Mouse (Mus musculus): ENCODE data around the gene Thbs2. TPM values are rescaled to one million over a fixed set of nuclear protein-coding genes. Genes with fewer than 3 reads are reported as not detected.
A peak's percentile ranks its signal among the peaks of the same experiment; 100 is the strongest.
"Not testable (repeated sequence)": the region's sequence is repeated elsewhere in the genome, so short reads cannot be mapped to it uniquely, and the experiment has no call there.

Gene Thbs2
- polyA plus RNA-seq, 1 experiment from 2014 or later, result 54.9 TPM

DNA sequence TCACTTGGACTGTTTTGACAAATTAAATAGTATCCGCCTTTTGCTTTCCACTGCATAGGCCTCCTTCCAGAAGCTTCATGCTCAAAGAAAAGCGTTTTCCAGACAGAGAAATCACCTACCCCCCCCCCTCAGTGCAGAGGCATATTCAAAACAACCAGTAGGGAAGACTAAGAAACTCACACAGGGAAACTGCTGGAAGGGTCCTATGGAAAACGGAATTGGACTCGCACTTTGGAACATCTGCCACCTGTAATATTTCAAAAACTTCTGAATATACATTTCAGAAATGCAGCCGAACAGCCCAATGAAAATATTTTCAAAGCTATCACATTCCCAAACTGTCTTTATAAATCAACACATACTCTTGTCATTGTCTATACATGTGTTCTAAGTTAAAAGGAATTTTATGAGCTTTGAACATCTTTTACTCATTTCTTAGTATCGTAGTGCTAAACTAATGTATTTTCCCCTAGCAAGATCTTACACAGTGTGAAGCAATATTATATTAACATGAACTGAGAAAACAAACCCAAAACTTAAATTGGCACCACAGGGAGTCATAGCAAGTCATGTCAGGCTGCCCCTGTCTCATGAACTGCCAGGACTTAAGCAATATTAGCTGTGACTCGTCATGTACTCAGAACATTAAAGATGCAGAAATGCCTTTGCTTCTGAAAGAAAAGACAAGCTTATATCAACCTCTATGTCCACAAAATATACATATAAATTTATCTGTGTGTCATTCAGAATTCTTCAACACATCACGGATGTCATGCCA, 58.3 kb downstream of the Thbs2 start:
- H3K9me3 ChIP-seq (replicated peaks; ENCODE audit: control insufficient read depth, low read length), result no peaks in the 10 kb centered on the region
- no peak overlapping the region for H3K9ac ChIP-seq (ENCODE audit: low read length)
- no peak for ATAC-seq (ENCODE audit: insufficient read depth, low FRiP score)
- H3K36me3 ChIP-seq (ENCODE audit: control insufficient read depth, insufficient read depth, low read length), result no peaks in the 10 kb centered on the region
- 0 out of 2 replicates have a peak, but pooled peaks cover 7% of the 10 kb centered on the region for H3K4me1 ChIP-seq (ENCODE audit: control insufficient read depth, insufficient read depth, low read length)
- H3K4me2 ChIP-seq (ENCODE audit: low read depth, low read length), result no peak overlapping the region
- WGBS, result 68% methylated on average over 8 of the region's 8 CpGs
- H3K27ac ChIP-seq (ENCODE audit: low read length), result no peak overlapping the region
- H3K4me3 ChIP-seq (replicated peaks; ENCODE audit: low read length), result no peak overlapping the region
- H3K27me3 ChIP-seq (ENCODE audit: control insufficient read depth, insufficient read depth, low read length), result no peaks in the 10 kb centered on the region

DNA sequence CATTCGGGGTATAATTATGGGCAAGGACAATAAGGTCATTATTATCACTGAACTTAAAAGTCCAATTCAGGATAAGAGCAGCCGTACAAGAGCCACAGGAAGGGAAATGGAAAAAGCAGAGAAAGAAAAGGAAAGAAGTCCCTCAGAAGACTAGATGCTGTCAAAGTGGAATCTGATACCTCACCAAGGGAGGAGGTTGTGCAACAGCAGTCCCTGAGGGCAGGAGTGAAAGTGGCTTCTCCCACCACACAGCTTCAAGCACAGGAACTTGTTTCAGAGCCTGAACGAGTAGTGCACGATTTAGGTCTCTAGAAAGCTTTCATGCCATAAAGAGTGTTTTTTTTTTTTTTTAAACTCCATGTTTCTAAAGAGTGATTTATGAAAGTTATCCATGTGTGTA, 65.1 kb downstream of the Thbs2 start:
- H3K4me2 ChIP-seq (ENCODE audit: low read depth, low read length), result no peak overlapping the region
- no peaks in the 10 kb centered on the region for H3K9me3 ChIP-seq (replicated peaks; ENCODE audit: control insufficient read depth, low read length)
- H3K36me3 ChIP-seq (ENCODE audit: control insufficient read depth, insufficient read depth, low read length), result no peaks in the 10 kb centered on the region
- H3K27ac ChIP-seq (ENCODE audit: low read length), result no peak overlapping the region
- peaks cover 8% of the 10 kb centered on the region for H3K4me1 ChIP-seq (ENCODE audit: control insufficient read depth, insufficient read depth, low read length)
- H3K9ac ChIP-seq (ENCODE audit: low read length), result no peak overlapping the region
- no peak for ATAC-seq (ENCODE audit: insufficient read depth, low FRiP score)
- no peak overlapping the region for H3K4me3 ChIP-seq (replicated peaks; ENCODE audit: low read length)
- H3K27me3 ChIP-seq (ENCODE audit: control insufficient read depth, insufficient read depth, low read length), result no peaks in the 10 kb centered on the region
- 68% methylated on average over 4 of the region's 4 CpGs for WGBS

DNA sequence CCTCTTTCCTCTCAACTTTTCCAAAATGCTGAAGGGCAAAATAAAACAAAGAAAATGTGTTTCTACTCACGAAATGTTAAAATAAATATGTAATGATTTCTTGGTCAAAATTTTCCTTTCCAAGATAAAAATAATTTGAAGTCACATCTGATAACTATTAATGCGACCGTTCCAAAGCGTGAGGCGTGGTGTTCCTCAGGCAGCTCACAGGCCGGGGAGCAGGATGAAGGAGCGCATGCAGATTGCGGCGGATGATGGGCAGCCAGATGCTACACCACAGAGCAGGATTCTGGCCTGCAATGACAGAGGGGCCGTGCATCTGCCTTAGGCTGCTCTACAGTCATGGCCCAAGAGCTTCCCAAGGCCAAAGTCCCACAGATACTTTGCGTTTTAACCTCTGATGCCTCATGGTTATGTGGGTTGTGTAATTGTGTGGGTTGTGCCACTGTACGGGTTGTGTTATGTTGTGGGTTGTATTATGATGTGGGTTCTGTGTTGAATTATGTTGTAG, 66.2 kb downstream of the Thbs2 start:
- Histone ChIP-seq H3K4me3 (replicated peaks; ENCODE audit: low read length) (no peak overlapping the region), H3K36me3 (ENCODE audit: control insufficient read depth, insufficient read depth, low read length) (no peaks in the 10 kb centered on the region), H3K4me1 (ENCODE audit: control insufficient read depth, insufficient read depth, low read length) (peaks cover 8% of the 10 kb centered on the region), H3K27ac (ENCODE audit: low read length) (peak overlapping the region; percentile 11; the same call in 1 of the 2 replicates), H3K27me3 (ENCODE audit: control insufficient read depth, insufficient read depth, low read length) (no peaks in the 10 kb centered on the region), H3K9me3 (replicated peaks; ENCODE audit: control insufficient read depth, low read length) (no peaks in the 10 kb centered on the region), H3K9ac (ENCODE audit: low read length) (no peak overlapping the region), H3K4me2 (ENCODE audit: low read depth, low read length) (no peak overlapping the region)
- WGBS, result 65% methylated on average over 12 of the region's 12 CpGs
- no peak for ATAC-seq (ENCODE audit: insufficient read depth, low FRiP score)

DNA sequence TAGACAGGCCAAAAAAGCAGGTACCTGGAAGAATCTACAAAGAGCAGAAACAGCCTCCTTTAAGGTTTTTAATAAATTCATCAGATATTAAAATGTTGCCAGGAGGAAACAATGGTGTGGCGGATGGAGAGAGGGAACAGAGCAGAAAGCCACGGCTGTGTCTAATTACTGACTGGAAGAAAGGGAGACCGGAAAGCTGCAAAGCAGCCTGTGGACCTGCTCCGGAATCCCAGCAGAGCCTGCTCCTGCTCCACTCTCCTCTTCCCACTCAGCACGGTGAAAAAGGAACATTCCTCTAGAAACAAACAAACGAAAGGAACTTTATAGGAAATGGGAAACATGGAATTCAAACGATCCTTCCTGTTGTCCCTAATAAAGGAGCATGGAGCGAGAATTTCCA, 69.6 kb downstream of the Thbs2 start:
- Histone ChIP-seq H3K9ac (ENCODE audit: low read length) (peak overlapping the region; percentile 19; the same call in 1 of the 2 replicates), H3K27ac (ENCODE audit: low read length) (peak overlapping the region; percentile 56; the same call in 1 of the 2 replicates), H3K4me2 (ENCODE audit: low read depth, low read length) (peak overlapping the region; percentile 30; the same call in 1 of the 2 replicates), H3K27me3 (ENCODE audit: control insufficient read depth, insufficient read depth, low read length) (no peaks in the 10 kb centered on the region), H3K36me3 (ENCODE audit: control insufficient read depth, insufficient read depth, low read length) (no peaks in the 10 kb centered on the region), H3K9me3 (replicated peaks; ENCODE audit: control insufficient read depth, low read length) (no peaks in the 10 kb centered on the region), H3K4me3 (replicated peaks; ENCODE audit: low read length) (no peak overlapping the region), H3K4me1 (ENCODE audit: control insufficient read depth, insufficient read depth, low read length) (peaks cover 8% of the 10 kb centered on the region)
- WGBS, result 26% methylated on average over 8 of the region's 8 CpGs
- ATAC-seq (ENCODE audit: insufficient read depth, low FRiP score), result no peak

DNA sequence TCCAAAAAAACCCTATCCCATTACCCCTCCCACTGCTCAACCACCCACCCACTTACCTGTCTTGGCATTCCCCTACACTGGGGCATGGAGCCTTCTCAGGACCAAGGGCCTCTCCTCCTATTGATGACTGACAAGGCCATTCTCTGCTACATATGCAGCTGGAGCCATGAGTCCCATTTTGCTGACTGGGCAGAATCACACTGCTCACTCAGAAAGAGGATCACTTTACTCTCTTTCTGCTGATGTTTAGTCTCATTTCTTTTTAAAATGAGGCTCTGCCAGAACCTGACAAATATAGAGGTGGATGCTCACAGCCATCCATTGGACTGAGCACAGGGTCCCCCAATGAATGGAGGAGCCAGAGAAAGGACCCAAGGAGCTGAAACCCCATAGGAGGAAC, 73.0 kb downstream of the Thbs2 start:
- not testable (repeated sequence) for H3K4me1 ChIP-seq (ENCODE audit: control insufficient read depth, insufficient read depth, low read length); H3K4me3 ChIP-seq (replicated peaks; ENCODE audit: low read length); H3K9ac ChIP-seq (ENCODE audit: low read length); ATAC-seq (ENCODE audit: insufficient read depth, low FRiP score); H3K4me2 ChIP-seq (ENCODE audit: low read depth, low read length); H3K27me3 ChIP-seq (ENCODE audit: control insufficient read depth, insufficient read depth, low read length); H3K9me3 ChIP-seq (replicated peaks; ENCODE audit: control insufficient read depth, low read length); H3K36me3 ChIP-seq (ENCODE audit: control insufficient read depth, insufficient read depth, low read length); H3K27ac ChIP-seq (ENCODE audit: low read length)

DNA sequence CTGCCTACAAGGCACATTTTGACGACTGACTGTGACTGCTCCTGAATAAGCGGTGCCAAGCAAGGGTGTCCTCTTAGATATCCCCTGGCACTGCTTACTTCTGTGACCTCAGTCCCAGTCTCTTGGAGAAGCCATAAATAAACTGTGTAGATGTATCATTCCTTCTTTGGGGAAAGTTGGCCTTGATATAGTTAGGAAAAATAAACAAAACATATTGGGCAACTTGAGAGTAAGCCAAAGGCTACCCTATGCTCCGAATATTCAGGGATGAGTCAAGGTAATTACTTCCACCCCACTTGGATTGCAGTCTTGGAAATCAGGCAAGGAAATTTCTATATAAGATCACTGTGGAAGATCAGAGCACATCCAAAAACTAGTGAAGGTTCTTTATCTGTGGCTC, 74.0 kb downstream of the Thbs2 start:
- Histone ChIP-seq H3K4me1 (ENCODE audit: control insufficient read depth, insufficient read depth, low read length) (no peaks in the 10 kb centered on the region), H3K4me2 (ENCODE audit: low read depth, low read length) (no peak overlapping the region), H3K27ac (ENCODE audit: low read length) (no peak overlapping the region), H3K36me3 (ENCODE audit: control insufficient read depth, insufficient read depth, low read length) (no peaks in the 10 kb centered on the region), H3K9me3 (replicated peaks; ENCODE audit: control insufficient read depth, low read length) (no peaks in the 10 kb centered on the region), H3K4me3 (replicated peaks; ENCODE audit: low read length) (no peak overlapping the region), H3K27me3 (ENCODE audit: control insufficient read depth, insufficient read depth, low read length) (no peaks in the 10 kb centered on the region), H3K9ac (ENCODE audit: low read length) (no peak overlapping the region)
- no peak for ATAC-seq (ENCODE audit: insufficient read depth, low FRiP score)
- 84% methylated on average over 3 of the region's 3 CpGs for WGBS

DNA sequence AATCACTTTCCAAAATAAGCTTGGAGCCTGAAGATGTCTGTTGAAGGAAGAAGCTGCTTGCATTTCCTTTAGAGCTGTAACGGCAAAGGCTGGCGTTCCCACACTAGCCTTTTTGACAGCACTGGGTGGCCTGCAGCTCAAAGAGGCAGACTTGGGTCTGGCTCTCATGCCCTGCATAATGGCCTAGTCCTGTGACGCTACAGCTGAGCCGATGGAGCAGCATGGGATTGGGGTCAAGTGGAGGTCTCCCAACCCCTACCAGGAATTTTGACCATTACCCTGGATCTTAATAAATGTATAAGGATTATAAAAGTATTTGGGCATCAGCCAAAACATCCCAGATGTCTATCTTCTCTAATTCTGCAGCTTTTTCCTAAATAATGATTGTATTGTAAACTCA, 75.0 kb downstream of the Thbs2 start:
- Histone ChIP-seq H3K9ac (ENCODE audit: low read length) (no peak overlapping the region), H3K4me3 (replicated peaks; ENCODE audit: low read length) (no peak overlapping the region), H3K4me2 (ENCODE audit: low read depth, low read length) (no peak overlapping the region), H3K36me3 (ENCODE audit: control insufficient read depth, insufficient read depth, low read length) (no peaks in the 10 kb centered on the region), H3K27ac (ENCODE audit: low read length) (peak overlapping the region; percentile 57; the same call in 1 of the 2 replicates), H3K4me1 (ENCODE audit: control insufficient read depth, insufficient read depth, low read length) (no peaks in the 10 kb centered on the region), H3K27me3 (ENCODE audit: control insufficient read depth, insufficient read depth, low read length) (no peaks in the 10 kb centered on the region), H3K9me3 (replicated peaks; ENCODE audit: control insufficient read depth, low read length) (no peaks in the 10 kb centered on the region)
- 55% methylated on average over 4 of the region's 4 CpGs for whole genome bisulfite sequencing
- ATAC-seq (ENCODE audit: insufficient read depth, low FRiP score), result peak; percentile 73; the same call in 1 of the 2 replicates

Other genes starting within 250 kb of the Thbs2 start
- 6.2 and 6.3 TPM in 2 replicates for gene Wdr27, start 248.9 kb upstream of the Thbs2 start, polyA plus RNA-seq (2015; fragmentation: Nextera tagmentation; extraction: Ambion mirVana)
- 41.8 and 48.2 TPM in 2 replicates for gene 1600012H06Rik, start 248.9 kb upstream of the Thbs2 start, polyA plus RNA-seq (2015; fragmentation: Nextera tagmentation; extraction: Ambion mirVana)